Comparison of ENCODE assay signal across 8 mouse cellular contexts in the genomic region with DNA sequence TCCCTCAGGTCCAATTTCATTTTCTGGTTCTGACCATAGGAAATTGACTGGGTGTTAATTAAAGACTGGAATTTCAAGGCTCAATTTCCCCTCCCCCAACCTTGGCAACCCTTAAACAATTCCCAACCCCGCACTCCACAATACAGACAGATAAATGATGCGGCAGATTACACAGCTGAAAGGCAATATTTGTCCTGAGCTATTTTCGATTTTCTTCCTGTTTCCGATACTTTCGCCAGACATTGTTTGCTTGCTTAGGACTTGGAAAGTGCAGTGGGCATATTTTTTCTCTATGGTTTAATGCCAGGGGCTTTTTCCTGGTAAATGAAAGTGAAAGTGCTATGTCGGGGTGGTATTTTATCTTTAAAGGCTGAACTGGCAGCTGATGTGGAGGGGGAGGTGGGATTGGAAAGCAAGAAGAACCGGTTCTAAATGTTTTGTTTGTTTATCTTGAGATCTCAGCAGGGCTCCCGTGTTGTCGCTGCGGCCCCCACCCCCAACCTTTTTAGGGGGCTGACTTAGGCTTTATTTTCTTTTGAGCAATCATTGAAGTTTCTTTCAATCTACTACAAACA. TPM values are rescaled to one million over a fixed set of nuclear protein-coding genes. Genes with fewer than 3 reads are reported as not detected.
A peak's percentile ranks its signal among the peaks of the same experiment; 100 is the strongest.
DNase-seq lines count a peak whose midpoint lies in the region; ATAC-seq and TF ChIP-seq lines count a peak whose summit lies in the region.

No protein-coding gene starts in this region.

- H3K27me3 ChIP-seq in forebrain, embryonic 10.5 days (ENCODE audit: poor library complexity, severe bottlenecking), result no peaks in the 10 kb centered on the region
- no peaks in the 10 kb centered on the region for H3K27me3 ChIP-seq in hindbrain, embryonic 10.5 days (ENCODE audit: insufficient read depth, poor library complexity, severe bottlenecking)
- H3K27me3 ChIP-seq in stomach, embryonic 14.5 days (ENCODE audit: control insufficient read depth, insufficient read depth, low read length), result no peaks in the 10 kb centered on the region

- no peaks in the 10 kb centered on the region for H3K4me1 ChIP-seq in bone marrow, adult 2 months (ENCODE audit: control insufficient read depth, insufficient read depth, low read length)
- peaks cover 30% of the 10 kb centered on the region for H3K4me1 ChIP-seq in forebrain, embryonic 10.5 days
- H3K4me1 ChIP-seq in hindbrain, embryonic 10.5 days (replicated peaks), result peaks cover 23% of the 10 kb centered on the region
- no peaks in the 10 kb centered on the region for H3K4me1 ChIP-seq in stomach, embryonic 14.5 days (ENCODE audit: control insufficient read depth, insufficient read depth, low read length)

- peak overlapping the region; percentile 44 for H3K4me2 ChIP-seq in stomach, embryonic 14.5 days (replicated peaks; ENCODE audit: low read depth, low read length)

- TF ChIP-seq POLR2A in bone marrow, adult 2 months (IDR thresholded peaks at IDR 0.05; ENCODE audit: borderline replicate concordance, control insufficient read depth, low read depth, low read length), result no peak

- DNase-seq in adrenal gland, adult 2 months, result peak; percentile 54
- no peak for DNase-seq in adrenal gland, postnatal 25 days
- no peak for DNase-seq in forebrain, embryonic 10.5 days (ENCODE audit: extremely low spot score, low spot score)
- peak; percentile 9 for DNase-seq in hindbrain, embryonic 10.5 days (ENCODE audit: low spot score)
- peak; percentile 32 for DNase-seq in layer of hippocampus, adult 9-10 months (ENCODE audit: low spot score)
- DNase-seq in lung, postnatal 36 days, result peak; percentile 71

- no peak for ATAC-seq in stomach, embryonic 14.5 days (ENCODE audit: insufficient number of reproducible peaks, insufficient read depth, low FRiP score, low read depth)

- H3K36me3 ChIP-seq in forebrain, embryonic 10.5 days (replicated peaks), result no peaks in the 10 kb centered on the region
- no peaks in the 10 kb centered on the region for H3K36me3 ChIP-seq in hindbrain, embryonic 10.5 days
- no peaks in the 10 kb centered on the region for H3K36me3 ChIP-seq in stomach, embryonic 14.5 days (ENCODE audit: control insufficient read depth, insufficient read depth, low read length)

- no peaks in the 10 kb centered on the region for H3K9me3 ChIP-seq in forebrain, embryonic 10.5 days
- H3K9me3 ChIP-seq in hindbrain, embryonic 10.5 days, result no peaks in the 10 kb centered on the region
- no peaks in the 10 kb centered on the region for H3K9me3 ChIP-seq in stomach, embryonic 14.5 days (ENCODE audit: control insufficient read depth, low read depth, low read length)

- 0% methylated on average over 10 of the region's 10 CpGs for WGBS in bone marrow, adult 2 months
- WGBS in forebrain, embryonic 10.5 days, result 3% methylated on average over 10 of the region's 10 CpGs
- WGBS in hindbrain, embryonic 10.5 days, result under 1% methylated on average over 10 of the region's 10 CpGs
- WGBS in stomach, embryonic 14.5 days, result 2% methylated on average over 10 of the region's 10 CpGs

- H3K27ac ChIP-seq in bone marrow, adult 2 months (ENCODE audit: control insufficient read depth, insufficient read depth, low read depth, low read length, poor library complexity), result no peak overlapping the region
- H3K27ac ChIP-seq in forebrain, embryonic 10.5 days, result peak overlapping the region; percentile 85
- H3K27ac ChIP-seq in hindbrain, embryonic 10.5 days, result peak overlapping the region; percentile 82
- peak overlapping the region; percentile 57 for H3K27ac ChIP-seq in stomach, embryonic 14.5 days (ENCODE audit: low read length)

- H3K4me3 ChIP-seq in bone marrow, adult 2 months (replicated peaks; ENCODE audit: control insufficient read depth, low read depth, low read length), result peak overlapping the region; percentile 68
- peak overlapping the region; percentile 62 for H3K4me3 ChIP-seq in forebrain, embryonic 10.5 days
- H3K4me3 ChIP-seq in hindbrain, embryonic 10.5 days, result peak overlapping the region; percentile 58
- H3K4me3 ChIP-seq in stomach, embryonic 14.5 days (ENCODE audit: low read depth, low read length), result peak overlapping the region; percentile 27

- H3K9ac ChIP-seq in stomach, embryonic 14.5 days (replicated peaks; ENCODE audit: low read depth, low read length), result no peak overlapping the region

- TF ChIP-seq CTCF in bone marrow, adult 2 months (IDR thresholded peaks at IDR 0.05; ENCODE audit: control insufficient read depth, insufficient read depth, low read length), result no peak

RNA-seq across cellular contexts. Expression of gene Adamts6, which starts 1.8 kb away (rescaled TPM):
- total RNA-seq in adrenal gland, adult 2 months (2021), result 1 to 10 TPM; 1.7 to 4.0 TPM
- 1.00 and 1.1 TPM in 2 replicates for polyA plus RNA-seq in adrenal gland, adult 2 months (2012; rRNA removed)
- total RNA-seq in adrenal gland, postnatal 25 days (2021), result 3.8 and 4.2 TPM in 2 replicates
- 0.52 and 1.4 TPM in 2 replicates for polyA plus RNA-seq in bone marrow, adult 2 months (2011; ENCODE audit: insufficient read depth, insufficient read length, low replicate concordance, missing spikeins)
- 2.3 and 2.7 TPM in 2 replicates for polyA plus RNA-seq in forebrain, embryonic 10.5 days (2016; fragmentation: Nextera tagmentation; extraction: Ambion mirVana)
- 2.0 and 2.2 TPM in 2 replicates for polyA plus RNA-seq in hindbrain, embryonic 10.5 days (2016; fragmentation: Nextera tagmentation; extraction: Ambion mirVana)
- 5.0 and 6.4 TPM in 2 replicates for polyA plus RNA-seq in stomach, embryonic 14.5 days (2014; fragmentation: Nextera tagmentation; extraction: Ambion mirVana)

RNA-seq across cellular contexts. Expression of gene Ppwd1, which starts 57.2 kb away (rescaled TPM):
- 10 to 100 TPM; 12.7 to 14.2 TPM for total RNA-seq in adrenal gland, adult 2 months (2021)
- polyA plus RNA-seq in adrenal gland, adult 2 months (2012; rRNA removed), result 0.24 and 0.44 TPM in 2 replicates
- 17.3 and 17.8 TPM in 2 replicates for total RNA-seq in adrenal gland, postnatal 25 days (2021)
- polyA plus RNA-seq in bone marrow, adult 2 months (2011; ENCODE audit: insufficient read depth, insufficient read length, low replicate concordance, missing spikeins), result 12.2 and 16.4 TPM in 2 replicates
- polyA plus RNA-seq in forebrain, embryonic 10.5 days (2016; fragmentation: Nextera tagmentation; extraction: Ambion mirVana), result 20.1 and 21.3 TPM in 2 replicates
- polyA plus RNA-seq in hindbrain, embryonic 10.5 days (2016; fragmentation: Nextera tagmentation; extraction: Ambion mirVana), result 12.5 and 17.4 TPM in 2 replicates
- 15.1 and 16.0 TPM in 2 replicates for polyA plus RNA-seq in stomach, embryonic 14.5 days (2014; fragmentation: Nextera tagmentation; extraction: Ambion mirVana)

RNA-seq across cellular contexts. Expression of gene Cenpk, which starts 57.4 kb away (rescaled TPM):
- 1 to 10 TPM; 1.5 to 1.9 TPM for total RNA-seq in adrenal gland, adult 2 months (2021)
- 0.12 and 0.21 TPM in 2 replicates for polyA plus RNA-seq in adrenal gland, adult 2 months (2012; rRNA removed)
- 3.3 and 7.1 TPM in 2 replicates for total RNA-seq in adrenal gland, postnatal 25 days (2021)
- 20.8 and 22.4 TPM in 2 replicates for polyA plus RNA-seq in bone marrow, adult 2 months (2011; ENCODE audit: insufficient read depth, insufficient read length, low replicate concordance, missing spikeins)
- 92.5 and 102 TPM in 2 replicates for polyA plus RNA-seq in forebrain, embryonic 10.5 days (2016; fragmentation: Nextera tagmentation; extraction: Ambion mirVana)
- polyA plus RNA-seq in hindbrain, embryonic 10.5 days (2016; fragmentation: Nextera tagmentation; extraction: Ambion mirVana), result 55.5 and 86.6 TPM in 2 replicates
- polyA plus RNA-seq in stomach, embryonic 14.5 days (2014; fragmentation: Nextera tagmentation; extraction: Ambion mirVana), result 61.1 and 69.2 TPM in 2 replicates

Comparison
In these comparisons a context has a peak if more than half of its experiments do, and no peak if none do; other contexts are left out.
1. DNase-seq: peak in adrenal gland, adult 2 months (single experiment), hindbrain, embryonic 10.5 days (single experiment), layer of hippocampus, adult 9-10 months (single experiment) and lung, postnatal 36 days (single experiment); none in adrenal gland, postnatal 25 days (single experiment) and forebrain, embryonic 10.5 days (single experiment).
2. RNA of gene Cenpk, which starts 57.4 kb away (polyA plus RNA-seq): 92.5 to 102 TPM in forebrain, embryonic 10.5 days, 61.1 to 69.2 TPM in stomach, embryonic 14.5 days, 55.5 to 86.6 TPM in hindbrain, embryonic 10.5 days and 20.8 to 22.4 TPM in bone marrow, adult 2 months; 0.12 to 0.21 TPM in adrenal gland, adult 2 months; every median in the first group is over 10 times any median in the second.
3. Peak in every context shown above with its lines, with median percentiles within 50 percentile points of each other: H3K4me3 ChIP-seq.